Mouse (Mus musculus): ENCODE results near the gene Gm21863. TPM values are rescaled to one million over a fixed set of nuclear protein-coding genes. Genes with fewer than 3 reads are reported as not detected.
"Not testable (repeated sequence)": the region's sequence is repeated elsewhere in the genome, so short reads cannot be mapped to it uniquely, and the experiment has no call there.

Gm21863 gene
- polyA plus RNA-seq (2011; ENCODE audit: insufficient read length, low read depth, missing spikeins): not detected in 2 replicates

GRCm38 (mm10) chr12:19953869-19954555 is at the start of gene Gm21863:
TSS of gene Gm21863 (plus strand) at chr12:19954505.
- H3K27ac ChIP-seq (ENCODE audit: insufficient read depth, low read length); H3K4me3 ChIP-seq (ENCODE audit: insufficient read depth, low read length); H3K4me1 ChIP-seq (ENCODE audit: control insufficient read depth, insufficient read depth, low read length): not testable (repeated sequence)

GRCm38 (mm10) chr12:19928049-19928448 is 26.3 kb upstream of the Gm21863 start:
- H3K4me1 ChIP-seq (ENCODE audit: control insufficient read depth, insufficient read depth, low read length); H3K4me3 ChIP-seq (ENCODE audit: insufficient read depth, low read length); H3K27ac ChIP-seq (ENCODE audit: insufficient read depth, low read length): not testable (repeated sequence)

Data from embryonic fibroblast, embryonic 13.5 days (primary cell).